Mouse (Mus musculus) telencephalon, adult 2 months (tissue): Measurements from ENCODE around the gene Ttc9b.
"Not testable (repeated sequence)": the region's sequence is repeated elsewhere in the genome, so short reads cannot be mapped to it uniquely, and the experiment has no call there.

Source experiments
- DNase-seq: peaks from one replicate; pipeline ENCODE4 v3.0.0-alpha.2; 2011; ENCODE audit warnings: low read depth, low spot score

The Ttc9b gene

DNA sequence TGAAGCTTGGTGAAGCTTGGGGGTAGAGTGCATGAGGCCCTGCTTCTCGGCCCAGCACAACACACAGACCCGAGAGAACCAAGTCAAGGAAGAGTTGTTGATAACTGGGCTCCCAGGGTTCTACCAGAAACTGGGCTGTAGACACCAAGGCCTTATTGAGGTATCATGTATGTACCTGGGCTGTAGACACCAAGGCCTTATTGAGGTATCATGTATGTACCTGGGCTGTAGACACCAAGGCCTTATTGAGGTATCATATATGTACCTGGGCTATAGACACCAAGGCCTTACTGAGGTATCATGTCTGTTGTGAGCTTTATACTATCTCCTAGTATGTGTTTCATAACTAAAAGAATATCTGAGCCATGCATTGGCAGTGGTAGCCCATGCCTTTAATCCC, 18.6 kb upstream of the Ttc9b start:
- DNase-seq = not testable (repeated sequence)

DNA sequence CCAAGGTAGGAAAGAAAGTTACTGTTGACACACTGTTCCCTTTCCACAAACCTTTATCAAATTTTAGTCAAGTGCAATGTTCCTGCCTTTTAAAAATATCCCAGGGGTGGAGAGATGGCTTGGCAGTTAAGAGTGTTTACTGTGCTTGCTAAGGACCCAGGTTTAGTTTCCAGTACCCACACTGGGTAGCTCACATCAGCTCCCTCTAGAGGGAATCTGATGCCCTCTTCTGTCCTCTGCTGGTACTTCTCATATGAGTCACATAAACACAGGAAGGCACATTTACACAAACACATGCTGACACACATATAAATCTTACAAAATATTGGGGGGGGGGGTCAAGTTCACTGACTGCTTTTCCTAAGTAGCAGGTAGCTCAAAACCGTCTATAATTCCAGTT, 9.2 kb upstream of the Ttc9b start:
- DNase-seq = no peak

DNA sequence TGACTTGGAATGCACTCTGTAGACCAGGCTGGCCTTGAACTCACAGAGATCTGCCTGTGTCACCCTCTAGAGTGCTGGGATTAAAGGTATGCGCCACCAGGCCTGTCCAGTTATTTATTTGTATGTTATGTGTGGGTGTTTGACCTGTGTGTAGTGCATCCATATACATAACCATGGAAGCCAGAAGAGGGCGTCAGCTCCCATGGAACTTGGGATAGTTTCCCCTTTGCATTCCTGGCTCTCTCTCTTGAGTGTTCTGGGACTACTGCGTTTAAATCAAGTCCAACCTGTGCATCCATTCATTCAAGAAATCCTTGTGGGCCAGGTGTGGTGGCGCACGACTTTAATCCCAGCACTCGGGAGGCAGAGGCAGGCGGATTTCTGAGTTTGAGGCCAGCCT, 7.2 kb upstream of the Ttc9b start:
- DNase-seq = no peak

DNA sequence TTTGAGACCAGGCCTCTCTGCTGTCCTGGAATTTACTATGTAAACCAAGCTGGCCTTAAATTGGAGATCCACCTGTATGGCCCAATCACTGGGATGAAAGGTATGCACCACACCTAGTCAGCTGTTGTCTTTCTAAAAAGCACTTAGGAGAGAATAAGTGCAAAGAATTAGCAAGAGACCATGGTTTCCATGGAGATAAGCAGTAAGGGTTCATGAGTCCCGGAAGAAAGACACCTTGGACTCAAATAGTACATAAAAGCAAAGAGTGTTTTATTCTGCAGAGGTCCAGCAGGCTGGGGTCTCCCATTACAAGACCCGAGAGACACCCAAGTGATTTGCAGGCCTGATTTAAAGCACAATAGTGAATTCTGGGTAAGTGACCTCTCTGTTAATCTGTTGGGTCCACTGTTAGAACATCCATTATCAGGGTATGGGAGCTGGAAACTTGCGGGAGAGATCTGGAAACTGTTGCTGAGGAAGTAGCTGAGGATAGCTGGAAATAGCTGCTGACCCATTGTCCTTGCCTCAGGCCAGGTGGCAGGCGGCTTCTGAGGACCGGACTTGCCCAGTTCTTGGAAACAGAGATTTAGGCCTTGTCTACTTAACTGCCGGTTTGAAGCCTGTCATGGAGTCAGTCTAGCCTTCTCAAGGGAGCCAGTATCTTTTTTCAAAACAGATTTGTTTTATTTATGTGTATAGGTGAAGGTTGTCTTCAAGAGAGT, 6.3 kb upstream of the Ttc9b start:
- DNase-seq = no peak

DNA sequence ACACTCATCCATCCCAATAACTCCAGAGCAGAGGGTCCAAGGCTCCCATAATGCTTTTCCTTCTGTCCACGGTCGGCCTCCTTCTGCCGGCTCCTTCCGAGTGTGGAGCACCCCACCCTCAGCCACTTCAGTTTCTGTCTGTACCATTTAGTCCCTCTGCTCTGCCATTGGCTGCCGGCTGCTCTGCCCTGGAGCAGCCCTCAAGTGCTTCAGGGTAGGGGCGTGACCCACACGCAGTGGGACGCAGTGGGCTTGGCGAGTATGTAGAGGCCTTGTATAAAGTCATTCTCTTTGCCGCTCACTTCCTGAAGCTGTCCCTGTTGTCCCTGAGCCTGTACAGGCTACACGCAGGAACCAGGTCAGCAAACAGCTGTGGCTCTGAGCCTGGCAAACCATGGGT, 4.0 kb upstream of the Ttc9b start:
- DNase-seq = no peak

DNA sequence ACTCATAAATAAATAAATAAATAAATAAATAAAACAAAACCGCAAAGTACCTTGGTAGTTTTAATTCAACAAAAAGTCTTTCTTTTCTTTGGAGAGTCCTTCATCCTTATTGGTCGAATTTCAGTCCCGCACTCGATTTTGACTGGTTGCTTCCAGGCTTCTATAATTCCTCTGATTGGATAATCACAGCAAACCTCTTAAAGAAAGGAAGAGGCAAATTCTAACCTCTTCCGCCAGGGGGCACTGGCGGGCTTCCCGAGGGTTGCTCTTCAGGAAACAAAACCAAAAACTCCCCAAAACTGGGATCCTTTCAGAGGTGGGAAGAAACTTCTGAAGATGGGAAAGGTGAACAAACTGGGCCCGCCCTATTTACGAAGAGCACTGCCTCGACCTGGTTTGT, 2.8 kb upstream of the Ttc9b start:
- peak; percentile 79 for DNase-seq

DNA sequence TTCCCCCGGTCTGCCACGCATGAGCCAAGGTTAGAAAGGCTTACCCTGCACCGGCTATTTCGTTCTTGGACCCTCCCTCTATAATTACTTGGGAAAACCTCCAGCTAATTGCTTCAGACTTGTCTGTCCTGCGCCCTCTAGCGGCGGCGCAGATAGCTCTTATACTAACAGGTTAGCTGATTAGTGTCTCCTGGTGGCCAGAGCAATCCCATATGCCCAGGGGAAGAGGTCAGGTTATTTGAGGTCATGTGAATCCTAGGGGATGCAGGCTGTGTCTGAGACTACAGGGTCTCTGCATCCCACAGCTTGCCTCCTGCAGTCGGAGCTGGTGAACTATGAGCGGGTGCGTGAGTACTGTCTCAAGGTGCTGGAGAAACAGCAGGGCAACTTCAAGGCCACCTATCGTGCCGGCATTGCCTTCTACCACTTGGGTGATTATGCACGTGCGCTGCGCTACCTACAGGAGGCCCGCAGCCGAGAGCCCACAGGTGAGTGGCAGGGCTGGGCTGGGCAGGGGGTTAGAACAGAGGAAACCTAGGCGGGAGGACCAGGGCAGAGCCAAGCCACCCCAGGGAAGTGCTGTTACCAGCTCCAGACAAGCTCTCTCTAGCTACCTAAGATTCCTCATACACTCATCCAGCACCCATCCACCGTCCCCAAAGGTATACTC, 1.0 kb downstream of the Ttc9b start:
- peak; percentile 58 for DNase-seq

DNA sequence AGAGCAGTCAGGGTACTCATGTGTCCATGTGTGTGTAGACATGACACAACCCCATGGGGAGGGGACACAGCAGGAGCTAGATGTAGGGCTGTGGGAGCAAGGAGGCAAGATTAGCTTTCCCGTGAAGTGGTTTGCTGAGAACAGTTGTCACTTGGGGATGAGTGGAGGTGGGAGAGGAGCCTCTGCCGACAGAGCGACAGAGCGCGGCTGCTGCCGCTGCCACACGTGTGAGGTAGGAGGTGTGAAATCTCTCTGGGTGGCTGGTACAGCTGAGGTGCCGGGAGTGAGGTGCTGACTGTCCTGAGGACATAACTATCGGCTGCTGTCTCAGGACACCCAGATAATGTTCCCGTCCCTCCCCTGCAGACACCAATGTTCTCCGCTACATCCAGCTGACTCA, 1.8 kb downstream of the Ttc9b start:
- peak; percentile 83 for DNase-seq

DNA sequence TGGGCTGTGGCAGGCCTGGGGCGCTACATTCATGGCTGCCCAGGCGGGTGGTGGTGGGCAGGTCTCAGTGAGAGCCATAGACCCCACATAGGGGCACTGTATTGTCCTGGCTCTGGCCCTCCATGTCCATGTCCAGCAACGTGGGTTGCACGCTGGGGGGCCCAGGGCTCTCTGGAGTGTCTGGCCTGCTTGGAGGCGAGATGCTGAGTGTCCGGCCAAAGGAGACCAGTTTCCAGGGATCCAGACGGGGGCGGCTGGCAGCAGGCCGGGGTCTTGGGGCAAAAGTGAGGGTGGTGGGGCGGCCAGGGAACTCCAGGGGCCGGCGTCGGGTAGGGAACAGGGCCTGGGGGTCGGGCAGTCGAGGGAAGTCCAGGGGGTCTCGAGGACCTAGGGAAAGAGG, 2.9 kb downstream of the Ttc9b start:
- DNase-seq = no peak

DNA sequence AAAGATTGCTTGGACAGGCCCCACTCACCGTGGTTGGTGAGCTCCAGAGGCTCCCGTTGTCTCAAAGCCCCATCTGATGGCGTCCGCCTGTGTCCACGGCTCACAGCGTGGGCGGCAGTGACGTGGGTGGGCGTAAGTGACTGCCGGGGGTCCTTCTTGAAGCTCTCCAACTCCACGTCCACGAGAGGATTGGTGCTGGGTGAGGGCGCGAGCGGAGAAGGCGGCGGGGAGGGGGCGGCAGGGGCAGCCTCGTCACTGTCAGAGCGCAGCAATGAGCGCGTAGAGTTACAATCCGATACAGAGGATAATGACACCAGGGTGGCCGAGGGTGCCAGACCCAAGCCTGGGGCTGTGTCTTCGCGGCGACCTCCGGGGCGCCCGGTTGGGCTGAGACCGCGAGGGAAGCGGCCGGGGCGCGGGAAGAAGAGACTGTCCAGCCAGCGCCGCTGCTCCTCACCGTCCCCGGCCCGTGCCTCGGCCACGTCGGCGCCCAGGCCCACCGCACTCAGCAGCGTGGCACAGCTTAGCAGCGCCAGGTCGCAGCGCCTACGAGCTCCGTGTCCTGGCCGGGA, 4.2 kb downstream of the Ttc9b start:
- no peak for DNase-seq

DNA sequence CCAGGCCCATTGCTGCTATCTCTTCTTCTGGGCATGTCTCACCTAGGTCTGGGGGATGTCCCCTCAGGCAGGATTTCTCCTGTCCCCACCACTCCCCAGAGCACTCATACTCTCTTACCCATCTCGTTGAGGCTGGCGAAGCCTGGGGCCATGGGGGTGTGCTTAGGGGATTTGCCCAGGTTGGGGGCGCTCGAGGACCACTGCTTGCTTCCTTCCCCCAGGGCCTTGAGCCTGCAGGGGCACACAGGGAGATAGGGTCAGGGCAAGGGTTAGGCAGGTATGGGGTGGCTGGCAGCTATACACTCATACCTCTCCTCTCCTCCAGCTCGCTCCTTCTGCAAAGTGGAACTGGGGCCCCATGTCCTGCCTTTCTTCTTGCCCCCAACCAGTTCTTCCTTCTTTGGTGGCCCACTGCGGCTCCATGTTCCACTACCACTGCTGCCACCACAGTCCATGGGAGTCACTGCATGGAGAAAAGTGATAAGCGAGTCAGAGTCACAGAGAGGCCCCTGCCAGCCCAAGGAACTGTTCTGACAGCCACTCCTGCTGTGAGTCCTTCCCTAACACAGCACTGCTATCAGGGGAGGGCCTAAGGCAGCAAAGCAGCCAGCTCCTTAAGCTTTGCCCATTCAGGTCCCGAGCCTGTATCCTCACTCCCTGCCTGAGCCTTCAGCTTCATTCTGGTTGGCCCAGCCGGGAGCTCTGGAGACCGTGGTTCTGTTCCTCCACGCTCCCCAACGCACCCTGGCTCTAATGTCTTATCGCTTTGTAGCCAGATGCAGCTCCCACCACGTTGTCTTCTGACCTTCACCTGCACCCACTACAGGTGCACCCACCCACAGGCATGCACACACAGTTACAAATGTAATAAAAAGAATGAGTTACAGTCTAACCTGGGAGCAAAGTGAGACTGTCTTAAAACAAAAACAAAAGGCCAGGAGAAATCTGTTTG, 5.3 kb downstream of the Ttc9b start:
- no peak for DNase-seq

DNA sequence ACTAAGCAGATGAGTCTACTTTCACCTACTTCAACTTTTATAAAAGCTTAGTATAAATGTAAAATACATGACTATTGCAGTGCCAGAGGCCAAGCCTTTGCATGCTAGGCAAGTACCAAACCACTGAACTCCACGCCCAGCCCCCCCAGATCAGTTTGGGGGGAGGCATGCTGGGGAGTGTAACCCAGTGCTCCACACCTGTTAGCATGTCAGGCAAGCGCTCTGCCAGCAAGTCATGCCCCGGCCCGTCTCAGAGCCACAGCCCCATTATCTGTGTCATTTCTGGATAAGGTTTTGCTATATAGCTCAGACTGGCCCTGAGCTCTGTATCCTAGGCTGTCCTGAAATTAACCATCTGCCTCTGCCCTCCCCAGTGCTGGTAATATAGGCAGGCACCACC, 8.3 kb downstream of the Ttc9b start:
- DNase-seq = no peak

DNA sequence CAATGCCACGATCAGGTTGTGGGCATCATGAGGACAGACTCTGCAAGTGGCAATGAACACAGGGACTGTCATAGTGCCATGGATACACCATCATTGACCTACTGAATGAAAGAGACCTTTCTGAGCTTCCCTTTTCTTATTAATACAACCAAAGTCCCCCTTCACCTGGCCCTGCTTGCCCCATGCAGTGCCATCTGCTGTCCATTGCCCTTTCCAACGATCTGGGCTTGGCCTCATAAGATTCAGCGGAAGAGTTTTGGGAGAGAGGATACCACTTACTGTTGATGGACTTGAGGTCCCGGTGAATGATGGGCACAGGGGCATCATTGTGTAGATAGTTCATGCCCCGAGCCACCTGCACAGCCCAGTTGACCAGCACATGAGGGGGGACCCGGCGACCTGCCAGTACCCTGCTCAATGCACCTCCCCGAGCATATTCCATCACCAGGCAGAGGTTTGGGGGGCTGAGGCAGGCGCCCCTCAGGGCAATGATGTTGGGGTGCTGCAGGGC, 19.4 kb downstream of the Ttc9b start:
- no peak for DNase-seq

DNA sequence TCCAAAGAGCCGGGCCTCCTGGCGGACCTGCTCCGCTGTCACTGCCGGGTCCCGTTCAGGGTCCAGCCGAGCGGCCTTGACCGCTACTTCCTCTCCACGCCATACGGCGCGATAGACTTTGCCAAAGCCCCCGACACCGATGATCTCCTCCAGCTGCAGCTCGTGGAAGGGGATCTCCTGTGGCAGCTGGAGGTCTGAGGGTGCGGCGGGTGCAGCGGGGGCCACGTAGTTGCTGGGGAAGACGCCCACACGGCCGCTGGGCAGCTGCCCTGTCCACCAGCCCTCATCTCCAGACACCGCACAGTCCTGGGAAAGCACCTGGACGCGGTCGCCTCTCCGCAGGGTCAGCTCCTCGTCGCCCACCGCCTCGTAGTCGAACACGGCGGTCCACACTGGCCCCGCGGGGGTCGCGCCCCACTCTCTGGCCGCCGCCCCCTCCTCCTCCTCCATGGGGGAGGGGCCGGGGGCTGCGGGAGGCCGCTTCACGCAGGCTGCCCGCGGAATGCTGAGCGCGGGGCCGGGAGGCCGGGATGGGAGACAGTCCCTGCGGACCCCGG, 19.9 kb downstream of the Ttc9b start:
- no peak for DNase-seq

DNA sequence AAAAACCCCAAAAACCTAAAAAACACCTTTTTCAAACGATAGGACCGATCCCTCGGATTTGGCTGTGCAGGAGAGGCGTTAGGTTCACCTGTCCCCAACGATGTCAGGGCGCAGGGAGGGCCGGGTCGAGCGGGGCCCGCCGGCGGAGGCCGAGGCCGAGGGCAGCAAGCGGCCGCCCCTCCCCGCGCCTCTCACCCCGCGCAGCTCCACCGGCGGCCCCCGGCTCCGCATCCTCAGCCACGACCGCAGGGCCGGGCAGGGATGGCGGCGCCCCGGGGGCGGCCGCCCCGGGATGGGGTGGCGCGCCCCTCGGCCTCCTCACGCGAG, 20.4 kb downstream of the Ttc9b start:
- no peak for DNase-seq

DNA sequence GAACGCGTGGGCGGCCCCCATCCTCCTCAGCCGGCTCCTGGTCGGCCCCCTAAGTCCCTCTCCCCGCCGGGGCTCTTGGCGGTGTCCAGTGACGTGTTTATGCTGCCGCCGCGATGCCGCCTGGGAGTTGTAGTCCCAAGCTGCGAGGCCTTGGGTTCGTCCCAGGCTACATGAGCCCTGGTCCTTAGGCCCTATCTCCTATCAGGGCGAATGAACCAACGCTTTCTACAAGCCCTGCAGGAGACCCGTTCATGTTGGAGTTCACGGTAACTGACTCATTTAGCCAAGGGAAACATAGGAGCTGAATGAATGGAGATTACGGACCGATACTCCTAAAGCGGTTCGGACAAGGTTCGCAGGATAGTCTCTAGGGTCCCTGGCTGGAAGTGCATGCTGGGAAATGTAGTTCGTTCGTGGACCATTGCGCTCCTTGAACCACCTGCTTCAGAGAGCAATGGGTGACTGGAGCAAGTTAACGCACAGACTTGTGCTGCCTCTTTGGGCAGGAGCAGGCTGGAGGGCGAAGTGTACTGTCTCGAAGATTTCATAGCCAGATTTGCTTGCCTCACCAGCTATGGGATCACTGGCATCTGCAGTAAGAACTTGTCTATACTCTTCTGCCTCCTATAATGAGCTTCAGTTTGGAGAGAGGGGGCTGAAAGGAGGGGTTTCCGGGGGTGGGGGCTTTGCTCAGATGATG, 21.0 kb downstream of the Ttc9b start, which contains the start of gene Map3k10:
Map3k10 (minus strand) TSS at position 77 of the 700 bp plus-strand sequence.
- DNase-seq = peak; percentile 96

DNA sequence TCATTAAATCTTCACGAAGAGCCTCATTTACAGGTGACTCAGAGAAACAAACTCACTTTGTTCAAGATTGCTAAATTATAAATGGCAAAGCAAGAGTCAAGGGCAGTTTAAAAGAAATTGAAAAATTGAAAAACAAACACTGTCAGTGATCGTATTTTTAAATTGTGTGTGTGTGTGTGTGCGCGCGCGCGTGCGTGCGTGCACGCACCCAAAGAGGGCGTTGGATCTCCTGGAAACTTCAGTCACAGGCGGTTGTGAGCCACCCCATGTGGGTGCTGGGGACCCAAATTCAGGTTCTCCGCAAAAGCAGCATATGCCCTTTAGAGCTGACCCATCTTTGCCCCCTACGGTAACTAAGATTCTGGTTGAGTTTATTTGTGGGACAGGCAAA, 21.5 kb downstream of the Ttc9b start:
- no peak for DNase-seq

DNA sequence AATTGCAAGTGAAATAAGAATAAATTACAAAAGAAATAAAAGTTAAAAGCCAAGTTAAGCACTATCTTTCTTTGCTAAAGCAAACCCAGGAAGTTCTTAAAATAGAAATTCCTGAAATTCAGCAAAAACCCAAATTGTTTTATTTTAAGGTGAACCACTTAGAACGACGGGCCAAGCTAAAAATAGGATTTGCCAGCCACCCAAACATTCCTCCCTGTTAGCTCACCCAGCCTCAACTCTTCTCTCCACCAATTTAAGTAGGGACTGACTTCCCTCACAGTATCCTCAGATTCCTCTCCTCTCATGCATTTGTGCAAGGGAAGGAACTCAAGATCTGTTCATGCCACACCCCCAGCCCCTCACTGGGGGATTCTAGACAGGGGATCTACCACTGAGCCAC, 29.5 kb downstream of the Ttc9b start:
- no peak for DNase-seq

DNA sequence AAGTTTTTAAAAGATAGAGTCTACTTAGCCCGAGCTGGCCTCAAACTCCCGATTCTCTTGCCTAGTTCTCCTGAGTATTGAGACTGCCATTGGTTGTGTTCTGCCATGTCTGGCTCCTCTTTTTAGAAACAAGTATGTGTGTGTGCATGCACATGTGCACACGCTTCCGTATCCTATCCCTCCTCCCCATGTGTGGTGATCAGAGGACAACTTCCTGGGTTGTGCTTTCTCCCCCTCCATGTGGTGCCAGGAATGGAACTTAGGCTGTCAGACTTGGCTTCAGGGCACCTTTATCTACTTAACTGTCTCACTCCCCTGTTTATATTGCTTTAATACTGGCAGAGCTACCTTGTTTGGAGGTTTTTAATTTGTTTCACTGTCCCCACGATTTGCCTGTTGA, 31.5 kb downstream of the Ttc9b start:
- DNase-seq = no peak

DNA sequence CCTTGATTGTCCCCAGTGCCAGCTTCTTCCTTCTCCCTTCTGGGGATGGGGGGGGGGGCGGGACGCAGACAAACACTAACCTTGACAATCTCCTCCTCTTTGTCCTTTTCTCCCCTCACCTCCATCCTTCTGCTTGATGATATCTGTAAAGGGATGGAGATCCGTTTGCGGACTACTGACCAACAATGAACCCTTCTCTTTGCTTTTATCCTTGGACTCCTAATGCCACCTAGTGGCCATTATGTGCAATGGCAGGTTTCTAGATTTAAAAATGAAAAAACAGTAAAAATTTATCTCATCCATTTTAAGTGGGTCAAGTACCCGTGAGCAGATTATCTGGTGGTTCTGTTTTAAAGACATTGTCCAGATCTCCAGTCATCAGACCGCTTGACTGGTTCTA, 32.0 kb downstream of the Ttc9b start:
- no peak for DNase-seq

DNA sequence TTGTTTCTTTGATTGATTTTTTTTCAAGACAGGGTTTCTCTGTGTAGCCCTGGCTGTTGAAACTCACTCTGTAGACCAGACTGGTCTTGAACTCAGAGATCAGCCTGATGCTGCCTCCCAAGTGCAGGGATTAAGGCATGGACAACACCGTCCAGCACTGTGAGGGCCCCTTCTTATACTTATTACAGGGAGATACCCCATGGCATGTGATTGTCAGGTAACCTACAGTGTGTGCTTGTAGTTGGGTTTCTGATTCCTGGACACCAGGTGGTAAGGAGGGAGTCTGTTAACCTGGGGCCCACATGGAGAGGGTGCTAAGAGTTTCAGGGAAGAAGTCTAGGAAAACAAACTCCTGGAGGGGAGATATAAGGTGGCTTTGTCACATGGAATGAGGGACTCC, 33.3 kb downstream of the Ttc9b start:
- no peak for DNase-seq
